Mouse (Mus musculus) E14TG2a.4 (cell line): ENCODE data around the gene Eef2kmt.

Source experiments
- CTCF ChIP-seq: conservative IDR thresholded peaks from 2 replicates; pipeline ENCODE4 v1.5.1; 2014; ENCODE audit warnings: low read length
- NANOG ChIP-seq: IDR thresholded peaks from 2 replicates; pipeline ENCODE4 v1.6.1; 2014; ENCODE audit warnings: borderline replicate concordance, low read length, mixed read lengths

DNA sequence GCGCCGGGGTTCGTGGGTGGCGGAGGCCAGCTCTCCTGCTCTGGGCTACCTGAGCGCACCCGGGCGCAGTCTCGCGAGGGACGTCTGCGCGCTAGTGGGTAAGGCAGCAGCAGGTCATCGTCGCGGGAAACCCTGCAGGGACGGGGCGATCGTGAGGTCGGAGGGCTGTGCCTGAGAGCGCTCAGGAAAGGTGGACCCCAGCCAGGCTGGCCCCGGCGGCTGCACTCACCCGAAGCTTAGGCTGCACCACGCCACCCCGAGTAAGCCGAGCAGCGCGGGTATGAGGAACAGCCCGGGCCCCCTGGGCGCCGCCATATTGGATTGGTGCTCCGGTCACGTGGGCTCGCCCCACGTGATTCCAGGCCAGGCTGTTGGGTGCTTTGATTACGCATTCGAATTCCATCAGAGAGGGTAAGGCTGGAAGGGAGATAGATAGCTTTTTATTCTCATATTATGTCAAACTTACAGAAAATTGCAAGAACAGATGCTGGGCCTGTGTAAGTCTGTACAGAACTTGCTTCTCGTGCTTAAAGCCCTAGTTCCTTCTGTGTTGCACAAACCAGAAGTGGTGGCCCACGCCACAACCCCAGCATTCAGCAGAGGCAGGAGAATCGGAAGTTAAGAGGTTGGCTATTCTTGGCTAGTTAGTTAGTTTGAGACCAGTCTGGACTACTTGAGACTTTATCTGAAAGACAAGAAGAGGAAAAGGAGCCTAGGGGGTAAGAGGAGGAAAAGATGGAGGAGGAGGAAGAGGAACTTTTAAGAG lies 51.9 kb downstream of the Eef2kmt start, which contains the start of gene Nagpa:
- TF ChIP-seq CTCF (no peak), NANOG (no peak)
